20 mouse cellular contexts compared by ENCODE assay signal in the genomic region with DNA sequence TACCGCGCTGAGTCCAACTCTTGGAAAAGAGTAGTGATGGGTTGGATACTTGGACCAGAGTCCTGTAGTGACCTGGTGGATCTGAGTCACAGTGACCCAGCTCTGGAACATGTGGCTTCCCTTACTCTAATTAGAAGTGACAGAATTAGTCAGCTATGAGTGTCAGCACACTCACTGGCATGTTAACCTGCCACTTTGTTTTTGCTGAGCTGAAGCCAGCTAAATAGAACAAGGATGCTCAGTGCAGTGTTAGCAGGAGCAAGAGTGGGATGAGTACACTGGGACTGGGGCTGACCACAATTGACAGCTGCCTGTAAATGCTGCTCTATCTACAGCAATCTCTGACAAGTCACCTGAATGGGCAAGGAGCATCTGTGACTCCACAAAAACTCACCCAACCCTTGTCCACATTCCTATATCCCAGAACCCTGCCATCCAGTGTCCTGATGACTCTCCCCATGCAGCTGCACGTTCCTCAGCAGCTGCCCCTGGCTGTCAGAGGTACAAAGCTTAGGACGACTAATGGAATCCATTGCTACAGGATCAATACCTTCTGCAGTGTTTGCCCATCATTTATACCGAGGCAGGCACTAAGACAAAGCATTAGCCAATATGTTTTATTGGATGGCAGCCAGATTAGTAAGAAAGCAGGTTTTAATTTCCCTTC.
DNase-seq lines count a peak whose midpoint lies in the region; ATAC-seq lines count a peak whose summit lies in the region.
"Had no signal": no experiment of that assay in that cellular context is flagged by ENCODE, and none has a peak within 500 bp of the region (broad histone marks: within the 10 kb centered on the region; RNA-seq: fewer than 3 reads in every experiment).

No protein-coding gene starts in this region.

- 57% methylated on average over 5 of the region's 5 CpGs for WGBS in hindbrain, embryonic 11.5 days
- 73% methylated on average over 5 of the region's 5 CpGs for WGBS in hindbrain, embryonic 10.5 days
- 59% methylated on average over 5 of the region's 5 CpGs for WGBS in hindbrain, embryonic 12.5 days
- 58% methylated on average over 5 of the region's 5 CpGs for WGBS in midbrain, embryonic 15.5 days

- DNase-seq in hindbrain, embryonic 11.5 days (ENCODE audit: low spot score) = no peak
- no peak for DNase-seq in hindbrain, embryonic 10.5 days (ENCODE audit: low spot score)
- no peak for DNase-seq in spleen, postnatal 4 days (ENCODE audit: low spot score in 2 of 2)
- no peak for DNase-seq in cerebellum, postnatal 14 days
- no peak for DNase-seq in cerebellum, postnatal 4 days (ENCODE audit: low spot score in 2 of 2)
- DNase-seq: adrenal gland, adult 8-10 months; cerebellum, adult 2 months; gastrocnemius, postnatal 36 days; kidney, adult 2 months; kidney, postnatal 4 days; layer of hippocampus, postnatal 36 days; liver, embryonic 13.5 days; thymus, postnatal 4 days had no signal

- H3K9ac ChIP-seq in hindbrain, embryonic 11.5 days (ENCODE audit: low read depth, low read length) = no peak overlapping the region
- no peak overlapping the region for H3K9ac ChIP-seq in hindbrain, embryonic 12.5 days
- no peak overlapping the region for H3K9ac ChIP-seq in midbrain, embryonic 15.5 days
- H3K9ac ChIP-seq: embryonic facial prominence, embryonic 15.5 days; liver, embryonic 13.5 days; stomach, embryonic 15.5 days had no signal

- no peak overlapping the region for H3K4me3 ChIP-seq in hindbrain, embryonic 11.5 days (ENCODE audit: low read depth, low read length)
- H3K4me3 ChIP-seq in hindbrain, embryonic 10.5 days = no peak overlapping the region
- no peak overlapping the region for H3K4me3 ChIP-seq in hindbrain, embryonic 12.5 days
- no peak overlapping the region for H3K4me3 ChIP-seq in midbrain, embryonic 15.5 days
- H3K4me3 ChIP-seq: embryonic facial prominence, embryonic 15.5 days; limb, embryonic 10.5 days; liver, embryonic 13.5 days; megakaryocyte, embryonic 14.5 days; stomach, embryonic 15.5 days had no signal

- H3K4me2 ChIP-seq in hindbrain, embryonic 11.5 days (replicated peaks; ENCODE audit: low read depth, low read length) = no peak overlapping the region
- H3K4me2 ChIP-seq in hindbrain, embryonic 12.5 days (replicated peaks) = no peak overlapping the region
- no peak overlapping the region for H3K4me2 ChIP-seq in midbrain, embryonic 15.5 days
- H3K4me2 ChIP-seq: embryonic facial prominence, embryonic 15.5 days; liver, embryonic 13.5 days; stomach, embryonic 15.5 days had no signal

- no peak overlapping the region for H3K27ac ChIP-seq in hindbrain, embryonic 11.5 days (ENCODE audit: low read depth, low read length)
- H3K27ac ChIP-seq in hindbrain, embryonic 10.5 days = no peak overlapping the region
- peak overlapping the region; percentile 23; the same call in 1 of the 2 replicates for H3K27ac ChIP-seq in hindbrain, embryonic 12.5 days
- H3K27ac ChIP-seq in midbrain, embryonic 15.5 days = no peak overlapping the region
- H3K27ac ChIP-seq: embryonic facial prominence, embryonic 15.5 days; limb, embryonic 10.5 days; liver, embryonic 13.5 days; stomach, embryonic 15.5 days had no signal

- H3K36me3 ChIP-seq in hindbrain, embryonic 11.5 days (ENCODE audit: control insufficient read depth, insufficient read depth, low read length) = no peaks in the 10 kb centered on the region
- H3K36me3 ChIP-seq in hindbrain, embryonic 10.5 days = no peaks in the 10 kb centered on the region
- H3K36me3 ChIP-seq in hindbrain, embryonic 12.5 days = no peaks in the 10 kb centered on the region
- no peaks in the 10 kb centered on the region for H3K36me3 ChIP-seq in midbrain, embryonic 15.5 days (replicated peaks)
- H3K36me3 ChIP-seq: embryonic facial prominence, embryonic 15.5 days; limb, embryonic 10.5 days; liver, embryonic 13.5 days; stomach, embryonic 15.5 days had no signal

- H3K9me3 ChIP-seq in hindbrain, embryonic 11.5 days (ENCODE audit: control insufficient read depth, low read length) = no peaks in the 10 kb centered on the region
- no peaks in the 10 kb centered on the region for H3K9me3 ChIP-seq in hindbrain, embryonic 10.5 days
- no peaks in the 10 kb centered on the region for H3K9me3 ChIP-seq in hindbrain, embryonic 12.5 days (replicated peaks)
- no peaks in the 10 kb centered on the region for H3K9me3 ChIP-seq in midbrain, embryonic 15.5 days
- H3K9me3 ChIP-seq: embryonic facial prominence, embryonic 15.5 days; limb, embryonic 10.5 days; liver, embryonic 13.5 days; stomach, embryonic 15.5 days had no signal

- H3K27me3 ChIP-seq in hindbrain, embryonic 11.5 days (ENCODE audit: control insufficient read depth, insufficient read depth, low read length) = no peaks in the 10 kb centered on the region
- no peaks in the 10 kb centered on the region for H3K27me3 ChIP-seq in hindbrain, embryonic 10.5 days (ENCODE audit: insufficient read depth, poor library complexity, severe bottlenecking)
- H3K27me3 ChIP-seq in hindbrain, embryonic 12.5 days = no peaks in the 10 kb centered on the region
- H3K27me3 ChIP-seq in midbrain, embryonic 15.5 days (replicated peaks) = no peaks in the 10 kb centered on the region
- H3K27me3 ChIP-seq: embryonic facial prominence, embryonic 15.5 days; liver, embryonic 13.5 days; megakaryocyte, embryonic 14.5 days; stomach, embryonic 15.5 days had no signal

- peak; percentile 40 for ATAC-seq in hindbrain, embryonic 11.5 days (ENCODE audit: low FRiP score)
- peak; percentile 64 for ATAC-seq in hindbrain, embryonic 12.5 days (ENCODE audit: low FRiP score)
- ATAC-seq in midbrain, embryonic 15.5 days (replicated peaks) = peak; percentile 67
- ATAC-seq: lung, postnatal 0 days had no signal

- no peaks in the 10 kb centered on the region for H3K4me1 ChIP-seq in hindbrain, embryonic 11.5 days (replicated peaks; ENCODE audit: control insufficient read depth, insufficient read depth, low read length)
- no peaks in the 10 kb centered on the region; the same call in 1 of the 2 replicates for H3K4me1 ChIP-seq in hindbrain, embryonic 10.5 days (replicated peaks)
- peaks cover 5% of the 10 kb centered on the region for H3K4me1 ChIP-seq in hindbrain, embryonic 12.5 days
- H3K4me1 ChIP-seq in midbrain, embryonic 15.5 days = peaks cover 11% of the 10 kb centered on the region
- H3K4me1 ChIP-seq: embryonic facial prominence, embryonic 15.5 days; limb, embryonic 10.5 days; liver, embryonic 13.5 days; megakaryocyte, embryonic 14.5 days; stomach, embryonic 15.5 days had no signal
